Mouse (Mus musculus): ENCODE measurements around the gene Trpv6. TPM values are rescaled to one million over a fixed set of nuclear protein-coding genes. Genes with fewer than 3 reads are reported as not detected.

Trpv6 gene
- polyA plus RNA-seq, 1 experiment from 2014 or later, result 0.37 TPM

GRCm38 (mm10) chr6:41654648-41655047 is 18.4 kb upstream of the Trpv6 start:
- Histone ChIP-seq H3K9ac (ENCODE audit: low read length) (no peak overlapping the region), H3K4me1 (ENCODE audit: control insufficient read depth, insufficient read depth, low read length) (no peaks in the 10 kb centered on the region), H3K4me3 (ENCODE audit: low read depth, low read length) (no peak overlapping the region), H3K27ac (ENCODE audit: low read depth, low read length) (no peak overlapping the region), H3K27me3 (ENCODE audit: control insufficient read depth, insufficient read depth, low read length) (no peaks in the 10 kb centered on the region), H3K4me2 (ENCODE audit: low read depth) (no peak overlapping the region), H3K9me3 (ENCODE audit: control insufficient read depth, low read length) (no peaks in the 10 kb centered on the region), H3K36me3 (ENCODE audit: control insufficient read depth, insufficient read depth, low read length) (no peaks in the 10 kb centered on the region)
- 87% methylated on average over 8 of the region's 8 CpGs for WGBS
- ATAC-seq (ENCODE audit: insufficient read depth, low FRiP score, low TSS enrichment) (no peak), DNase-seq (ENCODE audit: low spot score) (no peak)

GRCm38 (mm10) chr6:41653173-41653572 is 17.0 kb upstream of the Trpv6 start:
- no peak overlapping the region for H3K9ac ChIP-seq (ENCODE audit: low read length)
- no peak overlapping the region for H3K4me3 ChIP-seq (ENCODE audit: low read depth, low read length)
- no peak overlapping the region for H3K27ac ChIP-seq (ENCODE audit: low read depth, low read length)
- H3K4me1 ChIP-seq (ENCODE audit: control insufficient read depth, insufficient read depth, low read length), result no peaks in the 10 kb centered on the region
- H3K36me3 ChIP-seq (ENCODE audit: control insufficient read depth, insufficient read depth, low read length), result no peaks in the 10 kb centered on the region
- DNase-seq (ENCODE audit: low spot score) (no peak), ATAC-seq (ENCODE audit: insufficient read depth, low FRiP score, low TSS enrichment) (no peak)
- WGBS, result 94% methylated on average over 5 of the region's 5 CpGs
- H3K4me2 ChIP-seq (ENCODE audit: low read depth), result no peak overlapping the region
- H3K9me3 ChIP-seq (ENCODE audit: control insufficient read depth, low read length), result no peaks in the 10 kb centered on the region
- no peaks in the 10 kb centered on the region for H3K27me3 ChIP-seq (ENCODE audit: control insufficient read depth, insufficient read depth, low read length)

- no peak overlapping the region for H3K4me3 ChIP-seq (ENCODE audit: low read depth, low read length)
- H3K4me2 ChIP-seq (ENCODE audit: low read depth), result no peak overlapping the region
- no peaks in the 10 kb centered on the region for H3K36me3 ChIP-seq (ENCODE audit: control insufficient read depth, insufficient read depth, low read length)
- DNase-seq (ENCODE audit: low spot score) (no peak), ATAC-seq (ENCODE audit: insufficient read depth, low FRiP score, low TSS enrichment) (no peak)
- no peaks in the 10 kb centered on the region for H3K4me1 ChIP-seq (ENCODE audit: control insufficient read depth, insufficient read depth, low read length)
- no peak overlapping the region for H3K9ac ChIP-seq (ENCODE audit: low read length)
- H3K27ac ChIP-seq (ENCODE audit: low read depth, low read length), result no peak overlapping the region
- no peaks in the 10 kb centered on the region for H3K9me3 ChIP-seq (ENCODE audit: control insufficient read depth, low read length)
- H3K27me3 ChIP-seq (ENCODE audit: control insufficient read depth, insufficient read depth, low read length), result no peaks in the 10 kb centered on the region
Observed at GRCm38 (mm10) chr6:41646672-41647071, 10.5 kb upstream of the Trpv6 start.

- no peaks in the 10 kb centered on the region for H3K36me3 ChIP-seq (ENCODE audit: control insufficient read depth, insufficient read depth, low read length)
- H3K4me3 ChIP-seq (ENCODE audit: low read depth, low read length), result no peak overlapping the region
- WGBS, result 91% methylated on average over 3 of the region's 3 CpGs
- H3K4me2 ChIP-seq (ENCODE audit: low read depth), result no peak overlapping the region
- no peaks in the 10 kb centered on the region for H3K4me1 ChIP-seq (ENCODE audit: control insufficient read depth, insufficient read depth, low read length)
- H3K27me3 ChIP-seq (ENCODE audit: control insufficient read depth, insufficient read depth, low read length), result no peaks in the 10 kb centered on the region
- no peak overlapping the region for H3K9ac ChIP-seq (ENCODE audit: low read length)
- DNase-seq (ENCODE audit: low spot score) (no peak), ATAC-seq (ENCODE audit: insufficient read depth, low FRiP score, low TSS enrichment) (no peak)
- no peaks in the 10 kb centered on the region for H3K9me3 ChIP-seq (ENCODE audit: control insufficient read depth, low read length)
- H3K27ac ChIP-seq (ENCODE audit: low read depth, low read length), result no peak overlapping the region
Observed at GRCm38 (mm10) chr6:41646220-41646619, 10.0 kb upstream of the Trpv6 start.

- Histone ChIP-seq H3K9me3 (ENCODE audit: control insufficient read depth, low read length) (no peaks in the 10 kb centered on the region), H3K27ac (ENCODE audit: low read depth, low read length) (no peak overlapping the region), H3K27me3 (ENCODE audit: control insufficient read depth, insufficient read depth, low read length) (no peaks in the 10 kb centered on the region), H3K4me3 (ENCODE audit: low read depth, low read length) (no peak overlapping the region), H3K9ac (ENCODE audit: low read length) (no peak overlapping the region), H3K36me3 (ENCODE audit: control insufficient read depth, insufficient read depth, low read length) (no peaks in the 10 kb centered on the region), H3K4me2 (ENCODE audit: low read depth) (no peak overlapping the region), H3K4me1 (ENCODE audit: control insufficient read depth, insufficient read depth, low read length) (no peaks in the 10 kb centered on the region)
- WGBS, result 88% methylated on average over 3 of the region's 3 CpGs
- DNase-seq (ENCODE audit: low spot score) (no peak), ATAC-seq (ENCODE audit: insufficient read depth, low FRiP score, low TSS enrichment) (no peak)
Observed at GRCm38 (mm10) chr6:41643227-41643626, 7.0 kb upstream of the Trpv6 start.

GRCm38 (mm10) chr6:41642765-41643164 is 6.6 kb upstream of the Trpv6 start:
- ATAC-seq (ENCODE audit: insufficient read depth, low FRiP score, low TSS enrichment) (no peak), DNase-seq (ENCODE audit: low spot score) (no peak)
- Histone ChIP-seq H3K9ac (ENCODE audit: low read length) (no peak overlapping the region), H3K27me3 (ENCODE audit: control insufficient read depth, insufficient read depth, low read length) (no peaks in the 10 kb centered on the region), H3K9me3 (ENCODE audit: control insufficient read depth, low read length) (no peaks in the 10 kb centered on the region), H3K4me2 (ENCODE audit: low read depth) (no peak overlapping the region), H3K27ac (ENCODE audit: low read depth, low read length) (no peak overlapping the region), H3K4me1 (ENCODE audit: control insufficient read depth, insufficient read depth, low read length) (no peaks in the 10 kb centered on the region), H3K36me3 (ENCODE audit: control insufficient read depth, insufficient read depth, low read length) (no peaks in the 10 kb centered on the region), H3K4me3 (ENCODE audit: low read depth, low read length) (no peak overlapping the region)
- WGBS, result 87% methylated on average over 4 of the region's 4 CpGs

- Histone ChIP-seq H3K4me3 (ENCODE audit: low read depth, low read length) (no peak overlapping the region), H3K27me3 (ENCODE audit: control insufficient read depth, insufficient read depth, low read length) (no peaks in the 10 kb centered on the region), H3K9me3 (ENCODE audit: control insufficient read depth, low read length) (no peaks in the 10 kb centered on the region), H3K4me1 (ENCODE audit: control insufficient read depth, insufficient read depth, low read length) (no peaks in the 10 kb centered on the region), H3K9ac (ENCODE audit: low read length) (no peak overlapping the region), H3K4me2 (ENCODE audit: low read depth) (no peak overlapping the region), H3K27ac (ENCODE audit: low read depth, low read length) (no peak overlapping the region), H3K36me3 (ENCODE audit: control insufficient read depth, insufficient read depth, low read length) (no peaks in the 10 kb centered on the region)
- ATAC-seq (ENCODE audit: insufficient read depth, low FRiP score, low TSS enrichment), result no peak
- DNase-seq (ENCODE audit: low spot score), result no peak
- 78% methylated on average over 6 of the region's 6 CpGs for WGBS
Observed at GRCm38 (mm10) chr6:41641173-41641866, 5.1 kb upstream of the Trpv6 start.

GRCm38 (mm10) chr6:41640449-41640848 is 4.2 kb upstream of the Trpv6 start:
- no peak for ATAC-seq (ENCODE audit: insufficient read depth, low FRiP score, low TSS enrichment)
- no peaks in the 10 kb centered on the region for H3K4me1 ChIP-seq (ENCODE audit: control insufficient read depth, insufficient read depth, low read length)
- no peak overlapping the region for H3K27ac ChIP-seq (ENCODE audit: low read depth, low read length)
- no peak overlapping the region for H3K4me3 ChIP-seq (ENCODE audit: low read depth, low read length)
- WGBS, result 71% methylated on average over 3 of the region's 3 CpGs
- H3K9ac ChIP-seq (ENCODE audit: low read length), result no peak overlapping the region
- H3K4me2 ChIP-seq (ENCODE audit: low read depth), result no peak overlapping the region
- no peaks in the 10 kb centered on the region for H3K27me3 ChIP-seq (ENCODE audit: control insufficient read depth, insufficient read depth, low read length)
- DNase-seq (ENCODE audit: low spot score), result no peak
- H3K36me3 ChIP-seq (ENCODE audit: control insufficient read depth, insufficient read depth, low read length), result no peaks in the 10 kb centered on the region
- no peaks in the 10 kb centered on the region for H3K9me3 ChIP-seq (ENCODE audit: control insufficient read depth, low read length)

- ATAC-seq (ENCODE audit: insufficient read depth, low FRiP score, low TSS enrichment) (no peak), DNase-seq (ENCODE audit: low spot score) (no peak)
- Histone ChIP-seq H3K27me3 (ENCODE audit: control insufficient read depth, insufficient read depth, low read length) (no peaks in the 10 kb centered on the region), H3K4me2 (ENCODE audit: low read depth) (no peak overlapping the region), H3K9me3 (ENCODE audit: control insufficient read depth, low read length) (no peaks in the 10 kb centered on the region), H3K4me1 (ENCODE audit: control insufficient read depth, insufficient read depth, low read length) (no peaks in the 10 kb centered on the region), H3K27ac (ENCODE audit: low read depth, low read length) (no peak overlapping the region), H3K4me3 (ENCODE audit: low read depth, low read length) (no peak overlapping the region), H3K9ac (ENCODE audit: low read length) (no peak overlapping the region), H3K36me3 (ENCODE audit: control insufficient read depth, insufficient read depth, low read length) (no peaks in the 10 kb centered on the region)
- 76% methylated on average over 6 of the region's 6 CpGs for WGBS
Observed at GRCm38 (mm10) chr6:41637927-41638506, 1.8 kb upstream of the Trpv6 start.
